Mouse (Mus musculus) olfactory bulb, adult 2 months (tissue): Measurements from ENCODE around the gene Plcb4. TPM values are rescaled to one million over a fixed set of nuclear protein-coding genes. Genes with fewer than 3 reads are reported as not detected.

Experiments
- H3K27ac ChIP-seq: fragments of 200-500 bp; 2 replicates; pipeline ENCODE4 v1.5.1; 2012; ENCODE audit warnings: low read depth, low read length; ENCODE audit not compliant: insufficient read depth
- H3K4me1 ChIP-seq: fragments of 200-500 bp; 2 replicates; pipeline ENCODE4 v1.6.1; 2012; ENCODE audit warnings: low read length; ENCODE audit not compliant: control insufficient read depth, insufficient read depth
- H3K4me3 ChIP-seq: fragments of 200-500 bp; 2 replicates; pipeline ENCODE4 v1.5.1; 2012; ENCODE audit warnings: mild to moderate bottlenecking, low read depth, low read length, moderate library complexity; ENCODE audit not compliant: insufficient read depth
- CTCF ChIP-seq: fragments of 200-500 bp; IDR thresholded peaks from 2 replicates; pipeline ENCODE4 v1.5.1; 2012; ENCODE audit warnings: low read depth, mild to moderate bottlenecking, low read length, moderate library complexity; ENCODE audit not compliant: insufficient read depth
- POLR2A ChIP-seq: fragments of 200-500 bp; IDR thresholded peaks from 2 replicates; pipeline ENCODE4 v1.6.1; 2012; ENCODE audit warnings: mild to moderate bottlenecking, low read depth, low read length, moderate library complexity; ENCODE audit not compliant: insufficient read depth
- WGBS: fragments of 180-500 bp; shearing (Covaris S2); methylation state at CpG from one replicate; pipeline ENCODE4 v1.1.7; 2018; 5-methylcytosine and 5-hydroxymethylcytosine counted together
- polyA plus RNA-seq: library from polyadenylated mRNA; stranded (reverse); fragments of >200 nt; gene quantifications from 2 replicates; pipeline ENCODE4 v1.2.4, GENCODE M21; 2012; ENCODE audit warnings: low replicate concordance; ENCODE audit not compliant: missing spikeins, insufficient read depth, insufficient read length

The Plcb4 gene
- polyA plus RNA-seq, 1 experiment = not detected

DNA sequence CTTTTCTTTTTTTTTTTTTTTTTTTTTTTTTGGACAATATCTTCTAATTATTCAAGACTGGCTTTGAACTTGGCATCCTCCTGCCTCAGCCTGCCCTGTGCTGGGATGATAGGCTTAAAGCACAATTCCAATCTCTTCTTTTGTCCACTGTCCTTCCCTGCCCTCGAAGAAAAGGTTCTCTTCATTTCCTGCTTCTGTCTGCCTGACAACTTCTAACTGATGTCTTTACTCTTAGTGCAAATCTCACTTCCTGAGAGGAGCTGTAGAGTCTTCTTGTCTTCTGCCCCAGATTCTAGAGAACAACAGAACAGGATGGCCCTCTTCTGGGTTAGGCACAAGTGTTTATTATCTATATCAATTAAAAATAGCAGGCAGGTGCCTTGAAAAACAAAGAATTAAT lies 80.1 kb downstream of the Plcb4 start:
- no peak overlapping the region for H3K27ac ChIP-seq
- H3K4me3 ChIP-seq = no peak overlapping the region
- 86% methylated on average over 1 of the region's 1 CpGs for WGBS
- peaks cover 9% of the 10 kb centered on the region; the same call in 1 of the 2 replicates for H3K4me1 ChIP-seq
- no peak for TF ChIP-seq POLR2A
- no peak for TF ChIP-seq CTCF

DNA sequence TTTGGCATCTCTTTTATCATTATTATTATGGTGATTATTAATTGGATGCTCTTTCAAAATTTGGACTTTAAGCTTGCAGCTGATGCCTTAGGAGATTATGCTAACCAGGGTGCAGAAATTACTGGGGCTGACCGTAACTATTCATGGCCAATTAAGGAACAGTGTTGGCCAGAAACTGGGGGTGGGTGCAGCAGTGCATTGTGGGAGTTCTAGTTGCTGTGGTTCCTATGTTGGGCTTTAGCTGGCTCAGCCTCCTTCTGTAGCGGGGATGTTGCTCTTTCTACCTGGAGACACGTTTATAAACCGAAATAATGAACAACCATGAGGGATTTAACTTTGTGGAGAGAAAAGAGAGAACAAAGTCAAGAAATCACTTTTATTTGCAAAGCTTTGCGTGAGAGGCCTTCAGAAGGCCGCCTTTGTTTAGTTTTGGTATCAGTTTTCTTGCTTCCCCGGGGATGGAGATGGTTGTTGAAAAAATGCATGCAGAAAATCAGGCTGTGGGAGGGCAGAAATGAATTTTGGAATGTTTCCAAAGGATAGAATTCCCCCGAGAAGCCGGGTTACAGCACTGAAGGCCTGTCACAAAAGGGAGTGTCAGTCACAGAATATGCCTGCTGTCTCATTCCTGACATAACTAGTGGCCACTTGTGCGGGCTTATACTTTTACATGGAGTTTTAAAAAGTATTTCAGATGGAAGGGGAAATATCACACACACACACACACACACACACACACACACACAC lies 84.3 kb downstream of the Plcb4 start:
- Histone ChIP-seq H3K27ac (no peak overlapping the region), H3K4me3 (no peak overlapping the region), H3K4me1 (peaks cover 2% of the 10 kb centered on the region; the same call in 1 of the 2 replicates)
- 48% methylated on average over 10 of the region's 10 CpGs for WGBS
- TF ChIP-seq CTCF = no peak
- no peak for TF ChIP-seq POLR2A

DNA sequence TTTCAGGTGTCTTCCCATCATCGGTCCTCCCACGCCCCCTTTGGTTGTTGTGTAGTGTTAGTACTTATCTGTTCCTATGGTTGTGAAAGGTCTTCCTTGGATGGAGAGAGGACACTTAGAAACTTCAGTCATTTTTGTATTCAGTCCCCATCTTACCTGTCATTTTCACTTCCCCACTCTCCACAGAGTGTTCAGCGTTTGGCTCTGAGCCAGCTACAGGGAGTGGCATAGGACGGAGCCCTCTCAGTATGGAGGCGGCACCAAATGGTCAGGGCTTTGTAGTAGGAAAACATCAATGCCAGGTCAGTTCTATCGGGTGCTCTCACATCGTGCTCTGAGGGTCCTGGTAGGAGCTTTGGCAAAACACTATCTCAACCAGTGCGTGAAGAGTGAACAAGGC lies 85.9 kb downstream of the Plcb4 start:
- no peak for TF ChIP-seq POLR2A
- TF ChIP-seq CTCF = no peak
- H3K4me1 ChIP-seq = peaks cover 2% of the 10 kb centered on the region; the same call in 1 of the 2 replicates
- H3K4me3 ChIP-seq = no peak overlapping the region
- no peak overlapping the region for H3K27ac ChIP-seq
- WGBS = 79% methylated on average over 8 of the region's 8 CpGs

DNA sequence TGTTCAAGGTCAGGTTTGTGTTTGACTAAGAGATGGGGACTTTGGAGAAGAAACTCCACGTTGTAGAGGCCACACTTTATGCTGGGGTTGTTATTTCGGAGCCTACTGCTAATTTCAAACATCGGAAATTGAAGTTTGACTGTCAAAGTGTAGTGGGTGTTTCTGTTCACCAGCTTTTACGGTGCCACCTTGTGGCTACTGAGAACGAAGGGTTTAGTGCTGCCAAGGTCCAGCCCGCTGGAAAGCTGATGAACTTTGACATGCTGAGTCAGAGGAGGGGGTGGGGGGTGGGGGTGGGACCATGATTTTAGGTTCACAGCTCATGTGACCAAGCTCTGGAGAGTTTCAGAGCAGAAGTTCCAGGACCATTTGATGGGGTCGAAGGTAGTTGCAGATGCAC lies 86.3 kb downstream of the Plcb4 start:
- Histone ChIP-seq H3K27ac (no peak overlapping the region), H3K4me3 (no peak overlapping the region), H3K4me1 (peaks cover 2% of the 10 kb centered on the region; the same call in 1 of the 2 replicates)
- WGBS = 53% methylated on average over 7 of the region's 7 CpGs
- TF ChIP-seq CTCF (no peak), POLR2A (no peak)

DNA sequence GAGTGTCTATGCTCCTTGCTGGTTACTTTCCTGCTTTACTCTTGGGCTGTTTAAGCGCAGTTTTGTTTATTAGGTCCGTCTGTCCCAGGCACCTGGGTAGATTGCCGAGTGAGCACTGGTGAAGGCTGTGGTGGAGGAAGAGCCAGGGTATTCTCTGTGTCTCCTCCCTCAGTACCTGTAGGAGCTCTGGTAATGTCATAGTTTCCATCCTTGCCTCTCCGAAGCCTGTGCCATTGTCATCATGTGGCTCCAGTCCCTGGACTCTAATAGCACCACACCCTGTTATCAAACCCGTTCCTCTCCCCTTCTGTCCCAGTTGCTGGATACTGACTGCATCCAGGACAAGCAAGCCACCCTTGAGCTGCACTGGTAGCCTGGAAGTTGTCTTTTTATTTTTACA lies 89.6 kb downstream of the Plcb4 start:
- Histone ChIP-seq H3K27ac (no peak overlapping the region), H3K4me1 (peaks cover 2% of the 10 kb centered on the region; the same call in 1 of the 2 replicates), H3K4me3 (no peak overlapping the region)
- 89% methylated on average over 5 of the region's 5 CpGs for WGBS
- TF ChIP-seq CTCF = no peak
- no peak for TF ChIP-seq POLR2A

DNA sequence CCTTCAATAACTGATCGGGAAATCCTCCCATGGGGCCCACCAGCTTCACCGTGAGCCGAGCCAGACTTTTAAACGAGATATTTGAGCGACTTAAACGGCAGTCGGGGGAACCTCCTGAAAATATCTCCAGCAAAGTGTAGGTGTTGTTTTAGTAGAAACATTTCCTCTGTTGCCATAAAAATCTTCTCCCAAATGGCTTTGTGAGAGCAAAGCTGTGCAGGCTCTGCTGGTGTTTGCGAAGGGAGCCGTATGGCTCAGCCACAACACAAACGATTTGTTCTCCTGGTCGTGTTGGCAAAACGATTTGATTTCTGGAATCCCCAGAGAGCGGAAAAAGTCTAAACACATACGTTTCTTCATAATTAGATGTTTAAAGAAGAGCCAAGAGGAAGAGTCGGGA lies 90.8 kb downstream of the Plcb4 start:
- no peak for TF ChIP-seq CTCF
- no peak for TF ChIP-seq POLR2A
- no peak overlapping the region for H3K4me3 ChIP-seq
- H3K4me1 ChIP-seq = no peaks in the 10 kb centered on the region
- H3K27ac ChIP-seq = no peak overlapping the region
- 48% methylated on average over 15 of the region's 15 CpGs for WGBS

DNA sequence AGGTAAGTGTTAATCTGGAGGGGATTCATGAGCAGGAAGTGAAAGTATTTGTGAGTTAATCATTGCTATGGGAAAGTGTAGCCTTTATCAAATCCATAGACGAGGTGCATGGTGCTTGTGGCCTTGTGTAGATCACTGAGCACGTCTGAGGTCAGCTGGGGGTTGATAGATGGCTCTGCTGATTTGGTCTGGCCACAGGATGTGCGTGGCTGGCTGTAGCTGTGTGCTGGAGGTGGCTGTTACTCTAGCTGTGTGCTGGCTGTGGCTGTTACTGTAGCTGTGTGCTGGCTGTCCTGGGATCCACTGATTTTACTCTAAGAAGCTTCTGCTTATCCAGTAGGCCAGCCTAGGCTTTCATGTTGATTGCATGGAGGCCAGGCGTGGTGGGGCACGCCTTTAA lies 91.9 kb downstream of the Plcb4 start:
- Histone ChIP-seq H3K4me3 (no peak overlapping the region), H3K27ac (no peak overlapping the region), H3K4me1 (no peaks in the 10 kb centered on the region)
- WGBS = 94% methylated on average over 5 of the region's 5 CpGs
- TF ChIP-seq POLR2A (no peak), CTCF (no peak)

DNA sequence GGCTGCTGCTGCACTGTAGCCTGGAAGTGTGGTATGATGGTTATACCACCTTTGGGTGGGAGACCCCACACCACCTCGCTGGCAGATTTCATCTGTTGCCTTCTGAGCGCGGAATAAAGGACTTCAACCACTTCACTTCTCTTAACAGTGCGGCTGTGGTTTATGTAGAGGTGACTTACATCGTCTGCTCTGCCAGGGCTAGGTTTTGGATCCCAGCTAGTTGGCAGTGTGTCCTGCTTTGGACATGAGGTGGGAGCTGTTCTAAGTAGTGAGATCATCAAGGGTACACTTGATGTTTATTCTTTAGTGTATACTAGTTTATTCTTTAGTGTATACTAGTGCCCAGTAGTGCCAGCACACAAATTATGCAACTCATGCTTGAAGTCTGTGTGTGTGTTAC lies 97.0 kb downstream of the Plcb4 start:
- 93% methylated on average over 5 of the region's 5 CpGs for WGBS
- Histone ChIP-seq H3K4me3 (no peak overlapping the region), H3K4me1 (no peaks in the 10 kb centered on the region), H3K27ac (no peak overlapping the region)
- TF ChIP-seq POLR2A (no peak), CTCF (no peak)

DNA sequence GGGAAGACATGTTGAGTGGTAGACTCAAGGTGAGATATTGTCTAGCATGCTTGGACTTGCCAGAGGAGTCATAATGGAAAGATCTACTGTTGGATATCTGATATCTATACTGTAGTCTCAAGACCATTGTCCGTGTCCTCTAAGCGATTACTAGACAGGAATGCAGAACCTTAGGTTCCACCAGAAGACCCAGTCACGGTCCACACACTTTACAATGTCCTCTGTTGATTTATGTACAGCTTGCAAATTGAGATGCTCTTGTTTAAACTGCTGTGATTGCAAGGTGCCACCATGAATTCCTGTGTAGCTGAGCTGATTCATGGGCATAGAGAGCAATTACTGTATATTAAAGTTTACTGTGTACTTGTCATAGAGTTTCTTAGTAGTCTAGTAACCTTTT lies 98.7 kb downstream of the Plcb4 start:
- Histone ChIP-seq H3K4me1 (no peaks in the 10 kb centered on the region), H3K27ac (no peak overlapping the region), H3K4me3 (no peak overlapping the region)
- 96% methylated on average over 3 of the region's 3 CpGs for WGBS
- TF ChIP-seq CTCF (no peak), POLR2A (no peak)
